Mouse (Mus musculus): ENCODE results near the gene Krt73.

Gene Krt73

GRCm38 (mm10) chr15:101802296-101802835 is at the start of gene Krt73:
Gene Krt73 (minus strand): TSS chr15:101802346.
- in situ Hi-C loops (cut with MboI; ENCODE audit: unreplicated experiment in 2 of 2) = no loop called here

DNA sequence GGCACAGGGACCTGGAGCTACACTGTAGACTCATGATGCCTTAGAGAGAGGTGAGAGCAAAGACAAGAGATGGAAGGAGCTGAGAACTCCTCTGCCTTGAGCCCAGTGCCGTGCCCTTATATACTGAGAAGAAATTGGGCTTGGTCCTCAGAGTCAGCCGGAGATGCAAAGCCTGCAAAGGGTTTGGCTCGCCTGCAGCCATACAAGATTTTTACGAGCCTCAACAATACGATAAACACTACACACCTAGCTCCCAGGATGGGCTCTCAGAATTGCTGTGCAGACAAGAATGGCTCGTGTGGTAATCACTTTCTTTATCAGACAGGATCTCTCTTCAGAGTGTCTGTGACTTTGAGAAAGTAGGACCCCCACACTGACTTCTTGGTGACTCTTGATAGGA is 48.5 kb upstream of the Krt73 start, which contains the start of gene Krt1:
Krt1 (minus strand) TSS at position 101 of the 400 bp plus-strand sequence.
- in situ Hi-C loops (cut with MboI; ENCODE audit: unreplicated experiment in 2 of 2) = no loop called here

DNA sequence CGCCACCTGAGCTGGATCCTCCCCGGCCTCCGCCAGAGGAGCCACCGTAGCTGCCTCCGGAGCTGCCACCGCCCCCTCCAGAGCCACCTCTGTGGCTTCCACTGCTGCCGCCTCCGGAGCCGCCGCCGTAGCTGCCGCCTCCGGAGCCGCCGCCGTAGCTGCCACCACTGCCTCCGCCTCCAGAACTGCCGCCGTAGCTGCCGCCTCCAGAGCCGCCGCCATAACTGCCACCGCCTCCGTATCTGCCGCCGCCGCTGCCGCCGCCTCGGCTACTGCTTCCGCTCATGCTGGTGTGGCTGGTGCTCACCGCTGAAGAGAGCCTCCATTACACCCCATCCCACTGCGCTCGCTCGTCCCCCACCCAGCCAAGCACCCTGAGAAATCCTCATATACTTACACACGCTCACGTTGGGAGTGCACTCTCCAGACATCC is 43.8 kb upstream of the Krt73 start:
- in situ Hi-C loops (cut with MboI; ENCODE audit: unreplicated experiment in 2 of 2) = no loop called here

- in situ Hi-C loops (cut with MboI; ENCODE audit: unreplicated experiment in 2 of 2) = no loop called here
Measured at GRCm38 (mm10) chr15:101843192-101843591, 41.0 kb upstream of the Krt73 start.

DNA sequence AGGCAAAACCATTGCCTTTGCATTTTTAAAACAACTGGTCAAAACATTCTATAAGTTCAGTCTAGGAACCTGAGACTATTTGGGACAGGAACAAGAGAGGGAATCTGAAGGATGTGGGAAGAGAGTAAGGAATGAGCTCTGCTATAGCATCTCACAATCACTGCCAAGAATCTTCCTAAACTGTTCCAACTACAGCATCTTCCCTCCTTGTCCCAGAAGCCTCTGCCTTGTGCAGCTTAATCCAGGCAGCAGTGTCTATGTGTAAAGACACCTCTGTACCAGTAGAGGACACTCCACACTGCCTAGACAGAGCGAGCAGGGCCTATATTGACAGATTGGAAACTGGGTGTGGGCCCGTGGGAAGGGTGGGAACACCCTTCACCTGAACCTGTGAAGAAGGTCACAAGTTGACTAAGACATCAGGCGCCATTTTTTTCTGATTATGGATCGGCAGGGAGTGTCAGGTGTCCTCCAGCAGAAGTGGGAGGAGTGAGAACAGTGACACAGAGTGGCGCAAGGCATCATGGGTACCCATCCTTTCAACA is 32.7 kb upstream of the Krt73 start:
- in situ Hi-C loops (cut with MboI; ENCODE audit: unreplicated experiment in 2 of 2) = no loop called here

- in situ Hi-C loops (cut with MboI; ENCODE audit: unreplicated experiment in 2 of 2) = no loop called here
Measured at GRCm38 (mm10) chr15:101833131-101833530, 31.0 kb upstream of the Krt73 start.

- in situ Hi-C loops (cut with MboI; ENCODE audit: unreplicated experiment in 2 of 2) = no loop called here
Measured at GRCm38 (mm10) chr15:101829441-101829840, 27.3 kb upstream of the Krt73 start.

- in situ Hi-C loops (cut with MboI; ENCODE audit: unreplicated experiment in 2 of 2) = no loop called here
Measured at GRCm38 (mm10) chr15:101821786-101822185, 19.6 kb upstream of the Krt73 start.

- in situ Hi-C loops (cut with MboI; ENCODE audit: unreplicated experiment in 2 of 2) = no loop called here
Measured at GRCm38 (mm10) chr15:101817875-101818274, 15.7 kb upstream of the Krt73 start, which contains the start of gene Krt2. Gene Krt2 (minus strand): TSS chr15:101818169.

GRCm38 (mm10) chr15:101803052-101803822 is 1.1 kb upstream of the Krt73 start:
- in situ Hi-C loops (cut with MboI; ENCODE audit: unreplicated experiment in 2 of 2) = no loop called here

- in situ Hi-C loops (cut with MboI; ENCODE audit: unreplicated experiment in 2 of 2) = no loop called here
Measured at GRCm38 (mm10) chr15:101790867-101791266, 11.3 kb downstream of the Krt73 start.

GRCm38 (mm10) chr15:101786360-101786759 is 15.8 kb downstream of the Krt73 start, which contains the start of gene Krt72:
Gene Krt72 (minus strand): TSS chr15:101786460.
- in situ Hi-C loops (cut with MboI; ENCODE audit: unreplicated experiment in 2 of 2) = no loop called here

DNA sequence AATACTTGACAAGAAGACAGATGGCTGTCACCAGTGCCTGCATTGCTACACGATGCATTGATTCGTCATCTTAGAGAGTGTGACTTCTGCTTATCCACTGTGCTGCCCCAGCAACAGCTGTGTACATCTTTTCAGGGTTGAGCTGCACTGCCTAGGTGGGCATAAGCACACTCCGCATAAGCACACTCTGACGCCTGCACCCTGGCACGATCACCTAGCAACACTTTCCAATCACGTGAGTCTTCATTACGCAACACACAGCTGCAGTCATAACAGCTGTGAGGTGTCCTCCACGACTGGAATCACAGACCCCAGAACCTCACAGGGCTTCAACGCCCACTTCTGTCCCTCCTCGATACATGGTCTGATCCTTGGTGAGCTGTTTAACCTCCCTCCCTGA is 28.7 kb downstream of the Krt73 start:
- in situ Hi-C loops (cut with MboI; ENCODE audit: unreplicated experiment in 2 of 2) = loop anchor here (5.0 to 25.0 kb wide), 3 partner anchors 294 to 561 kb away; partner anchors contain the start of gene Grasp (in 1 of the 2)

DNA sequence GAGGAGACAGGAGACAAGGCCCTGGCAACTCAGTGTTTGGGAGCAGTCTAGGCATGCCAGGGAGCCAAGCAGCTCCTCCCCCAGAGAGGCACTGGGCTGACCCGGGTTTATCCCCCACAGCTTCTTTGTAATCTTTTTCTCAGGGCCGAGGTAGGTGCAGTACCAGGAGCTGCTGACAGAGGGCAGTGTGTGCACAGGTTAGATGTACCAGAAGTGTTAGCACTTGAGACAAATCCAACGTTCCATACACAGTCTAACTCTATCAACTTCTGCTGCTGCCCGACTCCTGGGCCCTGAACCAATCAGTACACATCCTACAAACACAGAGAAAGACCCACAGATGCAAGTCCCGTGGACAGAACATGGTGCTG is 29.4 kb downstream of the Krt73 start:
- in situ Hi-C loops (cut with MboI; ENCODE audit: unreplicated experiment in 2 of 2) = loop anchor here (5.0 to 25.0 kb wide), 3 partner anchors 295 to 560 kb away; partner anchors contain the start of gene Grasp (in 1 of the 2)

DNA sequence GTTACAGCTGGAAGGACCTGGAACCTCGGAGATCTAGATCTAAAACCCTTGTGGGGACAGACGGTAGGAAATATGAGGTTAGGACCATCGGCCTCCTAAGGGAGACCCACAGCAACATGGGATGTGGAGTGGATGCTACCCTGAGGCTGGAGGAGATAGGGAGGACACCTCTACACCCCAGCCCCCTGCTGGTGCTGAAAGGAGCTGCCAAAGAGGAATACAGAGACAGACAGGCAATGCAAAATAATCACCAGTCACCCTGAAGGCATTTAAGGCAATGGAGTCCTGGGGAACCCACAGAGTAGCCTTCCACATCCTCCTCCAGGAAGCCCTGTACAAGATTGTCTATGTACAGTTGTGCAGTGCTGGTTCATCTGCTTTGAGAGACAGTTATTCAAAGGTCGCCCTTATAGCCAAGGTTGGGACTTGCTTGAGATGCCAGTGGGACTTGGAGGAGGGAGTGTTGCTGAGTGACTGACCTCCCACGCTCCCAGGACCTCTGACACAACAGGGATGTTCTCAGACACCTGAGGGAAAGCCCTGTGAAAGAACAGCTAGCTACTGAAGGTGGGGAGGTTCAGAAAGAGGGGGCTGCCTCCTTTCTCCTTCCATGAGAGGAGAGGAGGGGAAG is 30.0 kb downstream of the Krt73 start:
- in situ Hi-C loops (cut with MboI; ENCODE audit: unreplicated experiment in 2 of 2) = loop anchor here (5.0 to 25.0 kb wide), 3 partner anchors 295 to 560 kb away; partner anchors contain the start of gene Grasp (in 1 of the 2)

- in situ Hi-C loops (cut with MboI; ENCODE audit: unreplicated experiment in 2 of 2) = loop anchor here (5.0 to 25.0 kb wide), 3 partner anchors 297 to 558 kb away; partner anchors contain the start of gene Grasp (in 1 of the 2)
Measured at GRCm38 (mm10) chr15:101770226-101770625, 31.9 kb downstream of the Krt73 start.
